Mouse (Mus musculus): Measurements from ENCODE around the gene Ep400. TPM values are rescaled to one million over a fixed set of nuclear protein-coding genes. Genes with fewer than 3 reads are reported as not detected.
"Not testable (repeated sequence)": the region's sequence is repeated elsewhere in the genome, so short reads cannot be mapped to it uniquely, and the experiment has no call there.

Gene Ep400
- total RNA-seq, 4 experiments from 2014 or later = 84.2 to 115 (median 114) TPM

GRCm38 (mm10) chr5:110779998-110780760 lies 9.7 kb upstream of the Ep400 start, which contains the start of gene Pus1:
Gene Pus1, minus strand, starts transcription at chr5:110780659.
- peak; percentile 89 to 92 for DNase-seq (ENCODE audit: low spot score in 2 of 2)

GRCm38 (mm10) chr5:110779276-110779997 lies 8.9 kb upstream of the Ep400 start:
- DNase-seq (ENCODE audit: low spot score in 2 of 2) = no peak

GRCm38 (mm10) chr5:110778263-110778662 lies 7.7 kb upstream of the Ep400 start:
- no peak for DNase-seq (ENCODE audit: low spot score in 2 of 2)

DNA sequence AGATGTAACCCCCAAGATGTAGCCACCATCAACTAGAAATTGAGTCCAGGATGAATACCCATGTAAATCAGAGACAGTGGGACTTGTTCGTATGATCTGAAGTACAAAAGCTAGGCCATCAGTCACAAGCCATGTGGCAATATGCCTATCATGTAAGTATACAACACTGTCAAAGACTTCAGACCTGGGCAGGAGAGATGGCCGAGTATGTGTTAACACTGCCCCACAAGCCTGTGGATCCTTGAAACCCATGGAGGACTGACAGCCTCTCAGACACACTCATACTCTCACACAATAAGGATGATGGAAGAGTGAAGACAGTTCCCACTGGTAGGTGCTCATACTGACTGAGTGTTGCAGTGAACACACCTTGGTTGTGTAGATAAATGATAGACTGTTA lies 5.6 kb upstream of the Ep400 start:
- no peak for DNase-seq (ENCODE audit: low spot score in 2 of 2)

DNA sequence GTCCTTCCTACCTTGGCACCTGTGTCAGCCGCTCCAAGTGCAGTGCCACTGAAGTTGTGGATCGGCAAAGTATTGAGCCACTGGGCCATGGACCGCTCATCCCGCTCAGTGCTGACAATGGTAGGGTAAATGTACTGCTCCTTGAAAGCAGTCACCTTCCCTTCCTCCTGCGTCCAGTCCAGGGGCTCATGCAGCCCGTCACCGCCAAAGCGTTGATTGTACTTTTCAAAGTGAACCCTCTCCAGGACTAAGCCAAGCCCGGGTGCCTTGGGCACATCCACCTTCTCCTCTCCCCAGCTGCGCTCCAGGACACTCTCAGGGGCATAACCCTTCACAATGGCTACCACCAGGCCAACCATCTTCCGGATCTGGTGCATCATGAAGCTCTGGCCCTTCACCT lies 4.0 kb upstream of the Ep400 start:
- no peak for DNase-seq (ENCODE audit: low spot score in 2 of 2)

DNA sequence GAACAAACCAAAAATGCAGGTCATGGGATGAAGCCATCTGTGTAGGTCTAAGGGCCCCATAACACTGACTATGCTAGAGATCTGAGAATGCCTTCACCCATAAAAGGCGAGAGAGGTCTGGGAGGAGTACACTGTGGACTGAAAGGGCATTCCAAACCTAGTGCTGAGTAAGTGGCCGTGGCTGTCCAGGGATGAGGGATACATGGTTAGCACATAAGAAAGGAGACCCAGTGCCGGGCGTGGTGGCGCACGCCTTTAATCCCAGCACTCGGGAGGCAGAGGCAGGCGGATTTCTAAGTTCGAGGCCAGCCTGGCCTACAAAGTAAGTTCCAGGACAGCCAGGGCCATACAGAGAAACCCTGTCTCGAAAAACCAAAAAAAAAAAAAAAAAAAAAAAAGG lies 2.4 kb upstream of the Ep400 start:
- not testable (repeated sequence) for DNase-seq (ENCODE audit: low spot score in 2 of 2)

GRCm38 (mm10) chr5:110770031-110770445 lies 479 bp downstream of the Ep400 start:
- DNase-seq (ENCODE audit: low spot score in 2 of 2) = no peak

- DNase-seq (ENCODE audit: low spot score in 2 of 2) = no peak
Observed at GRCm38 (mm10) chr5:110769272-110769671, 1.2 kb downstream of the Ep400 start.

GRCm38 (mm10) chr5:110763890-110764289 lies 6.6 kb downstream of the Ep400 start:
- no peak for DNase-seq (ENCODE audit: low spot score in 2 of 2)

GRCm38 (mm10) chr5:110745021-110745420 lies 25.5 kb downstream of the Ep400 start:
- DNase-seq (ENCODE audit: low spot score in 2 of 2) = no peak

- DNase-seq (ENCODE audit: low spot score in 2 of 2) = no peak
Observed at GRCm38 (mm10) chr5:110739496-110740275, 30.8 kb downstream of the Ep400 start.

- DNase-seq (ENCODE audit: low spot score in 2 of 2) = no peak
Observed at GRCm38 (mm10) chr5:110735606-110736005, 34.9 kb downstream of the Ep400 start.

- no peak for DNase-seq (ENCODE audit: low spot score in 2 of 2)
Observed at GRCm38 (mm10) chr5:110733231-110733823, 37.2 kb downstream of the Ep400 start.

GRCm38 (mm10) chr5:110731227-110731626 lies 39.3 kb downstream of the Ep400 start:
- DNase-seq (ENCODE audit: low spot score in 2 of 2) = no peak

GRCm38 (mm10) chr5:110727850-110728249 lies 42.7 kb downstream of the Ep400 start:
- DNase-seq (ENCODE audit: low spot score in 2 of 2) = no peak

DNA sequence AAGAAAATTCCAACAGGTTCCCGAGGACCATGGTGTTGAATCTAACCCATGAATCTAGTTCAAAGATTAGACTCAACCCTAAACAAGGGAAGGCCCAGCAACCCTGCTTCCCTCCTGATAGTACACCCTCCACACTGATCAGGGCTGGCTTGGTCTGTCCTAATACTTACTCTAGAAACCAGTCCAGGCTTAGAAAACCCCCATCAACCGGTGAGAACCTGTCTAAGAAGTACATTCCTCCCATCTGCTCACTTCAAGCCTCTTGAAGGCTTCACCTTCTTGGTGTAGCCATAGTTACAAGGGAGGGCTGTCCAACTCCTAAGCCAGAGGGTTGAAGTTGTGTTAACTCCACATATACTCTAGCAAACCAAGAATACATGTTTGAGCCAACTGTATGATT lies 47.0 kb downstream of the Ep400 start:
- no peak for DNase-seq (ENCODE audit: low spot score in 2 of 2)

- not testable (repeated sequence) for DNase-seq (ENCODE audit: low spot score in 2 of 2)
Observed at GRCm38 (mm10) chr5:110721463-110721862, 49.1 kb downstream of the Ep400 start.

DNA sequence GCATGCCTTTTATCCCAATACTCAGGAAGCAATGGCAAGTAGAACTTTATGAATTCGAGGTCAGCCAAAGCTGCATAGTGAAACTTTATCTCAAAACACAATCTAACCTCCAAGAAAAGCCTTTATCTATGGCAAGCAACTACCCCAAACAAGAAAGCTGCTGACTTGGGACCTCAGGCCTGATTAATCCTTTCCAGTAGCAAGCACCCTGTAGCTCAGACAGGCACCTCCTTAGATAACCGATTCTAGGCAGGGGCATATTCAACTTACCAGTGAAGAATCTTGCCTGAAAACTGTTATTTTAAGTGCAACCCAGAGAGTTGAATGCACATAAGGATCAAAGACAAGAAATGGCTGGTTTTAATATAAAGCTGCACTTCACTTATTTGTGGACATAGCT lies 59.1 kb downstream of the Ep400 start:
- no peak for DNase-seq (ENCODE audit: low spot score in 2 of 2)

DNA sequence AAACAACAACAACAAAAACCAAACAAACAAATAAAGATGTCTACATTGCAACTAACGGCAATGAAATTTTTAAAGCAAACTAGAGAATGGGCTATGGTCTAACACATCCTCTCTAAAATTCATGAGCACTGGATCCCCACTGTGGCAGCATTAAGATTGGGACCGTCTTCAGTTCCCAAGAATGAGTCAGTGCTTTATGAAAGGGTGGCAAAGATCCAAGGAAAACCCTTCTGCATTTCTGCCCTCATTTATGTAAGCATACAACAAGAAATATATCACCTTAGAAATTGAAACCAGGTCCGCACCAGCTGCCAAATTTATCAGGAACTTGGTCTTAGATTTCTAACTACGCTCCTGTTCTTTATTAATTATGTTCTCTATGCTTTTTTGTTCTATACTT lies 61.3 kb downstream of the Ep400 start:
- DNase-seq (ENCODE audit: low spot score in 2 of 2) = no peak

DNA sequence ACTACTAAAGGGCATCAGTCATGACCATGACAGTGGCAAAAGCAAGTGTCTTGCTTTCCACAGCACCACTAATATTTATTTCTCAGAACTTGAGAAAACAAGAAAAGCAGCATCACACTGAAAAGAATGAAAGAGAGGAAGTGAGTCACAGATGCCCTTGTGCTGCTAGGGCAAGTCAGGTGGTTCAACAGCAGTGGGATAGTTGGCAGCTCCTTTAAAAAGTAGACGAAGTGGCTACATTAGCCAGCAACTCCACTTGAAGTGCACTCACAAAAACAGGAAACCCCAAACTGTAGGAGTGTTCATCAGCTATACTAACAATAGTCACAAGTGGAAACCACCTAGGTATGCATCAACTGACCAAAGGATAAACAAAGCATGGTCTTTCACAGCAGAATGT lies 66.5 kb downstream of the Ep400 start:
- DNase-seq (ENCODE audit: low spot score in 2 of 2) = no peak

DNA sequence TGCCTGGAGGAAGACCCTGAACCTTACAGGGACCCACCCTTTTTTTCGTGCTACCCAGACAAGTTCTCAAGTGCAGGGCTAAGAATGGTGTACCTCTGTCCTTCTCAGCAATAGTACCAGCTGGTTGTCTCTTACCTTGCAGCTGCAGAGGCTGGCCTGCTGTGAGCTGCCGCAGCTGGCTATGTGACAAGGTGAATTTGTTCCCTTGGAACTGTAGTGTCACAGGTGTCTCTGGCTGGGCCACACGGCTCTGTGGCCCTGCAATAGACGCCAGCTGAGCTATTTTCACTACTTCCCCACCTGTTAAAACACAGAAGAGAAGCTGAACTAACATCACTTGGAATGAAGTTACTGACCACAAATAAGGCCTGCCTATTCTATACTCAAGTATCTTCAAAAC lies 71.9 kb downstream of the Ep400 start:
- DNase-seq (ENCODE audit: low spot score in 2 of 2) = no peak

GRCm38 (mm10) chr5:110682041-110682440 lies 88.5 kb downstream of the Ep400 start:
- no peak for DNase-seq (ENCODE audit: low spot score in 2 of 2)

All from layer of hippocampus, adult 8-10 months (tissue).